Mouse (Mus musculus): ENCODE data around the gene Olfr6. TPM values are rescaled to one million over a fixed set of nuclear protein-coding genes. Genes with fewer than 3 reads are reported as not detected.
"Not testable (repeated sequence)": the region's sequence is repeated elsewhere in the genome, so short reads cannot be mapped to it uniquely, and the experiment has no call there.

Olfr6 gene
- not detected in 2 replicates for polyA plus RNA-seq (2012; ENCODE audit: insufficient read depth, insufficient read length, missing spikeins)

DNA sequence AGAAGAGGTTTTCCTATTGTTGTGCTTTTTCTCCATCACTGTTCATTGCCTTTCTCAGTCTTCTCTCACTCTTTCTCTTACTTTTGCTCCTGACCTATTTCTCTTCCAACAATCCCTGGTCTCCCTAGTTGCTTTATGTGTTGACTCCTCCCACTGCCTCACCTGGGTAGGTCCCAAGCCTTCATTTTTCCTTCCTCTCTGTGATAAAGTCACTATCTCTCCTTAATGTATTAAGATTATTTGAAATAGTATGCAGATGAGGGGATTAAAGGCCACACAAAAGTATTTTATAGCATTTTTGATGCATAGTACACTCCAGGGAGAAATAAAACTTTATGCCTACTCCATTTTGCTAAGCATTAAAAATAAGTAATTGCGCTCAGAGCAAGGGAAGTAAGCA is at the start of gene Olfr6:
TSS of gene Olfr6 (minus strand) at position 101 of the 400 bp plus-strand sequence.
- Histone ChIP-seq H3K4me3 (ENCODE audit: insufficient read depth, low read depth, low read length) (no peak within 1 kb of the TSS), H3K4me1 (ENCODE audit: control insufficient read depth, insufficient read depth, insufficient read length, low read length) (no peaks in the 10 kb centered on the region), H3K27ac (replicated peaks; ENCODE audit: low read depth, low read length) (no peak within 1 kb of the TSS)

- H3K4me1 ChIP-seq (ENCODE audit: control insufficient read depth, insufficient read depth, insufficient read length, low read length): no peaks in the 10 kb centered on the region
- no peak within 1 kb of the TSS for H3K27ac ChIP-seq (replicated peaks; ENCODE audit: low read depth, low read length)
- H3K4me3 ChIP-seq (ENCODE audit: insufficient read depth, low read depth, low read length): no peak within 1 kb of the TSS
These were observed 42.2 kb upstream of the Olfr6 start, which contains the start of gene Olfr2 for GRCm38 (mm10) chr7:107005972-107006371. TSS of gene Olfr2 (minus strand) at chr7:107006072.

GRCm38 (mm10) chr7:107004169-107004568 is 40.4 kb upstream of the Olfr6 start:
- no peak overlapping the region for H3K4me3 ChIP-seq (ENCODE audit: insufficient read depth, low read depth, low read length)
- no peaks in the 10 kb centered on the region for H3K4me1 ChIP-seq (ENCODE audit: control insufficient read depth, insufficient read depth, insufficient read length, low read length)
- no peak overlapping the region for H3K27ac ChIP-seq (replicated peaks; ENCODE audit: low read depth, low read length)

DNA sequence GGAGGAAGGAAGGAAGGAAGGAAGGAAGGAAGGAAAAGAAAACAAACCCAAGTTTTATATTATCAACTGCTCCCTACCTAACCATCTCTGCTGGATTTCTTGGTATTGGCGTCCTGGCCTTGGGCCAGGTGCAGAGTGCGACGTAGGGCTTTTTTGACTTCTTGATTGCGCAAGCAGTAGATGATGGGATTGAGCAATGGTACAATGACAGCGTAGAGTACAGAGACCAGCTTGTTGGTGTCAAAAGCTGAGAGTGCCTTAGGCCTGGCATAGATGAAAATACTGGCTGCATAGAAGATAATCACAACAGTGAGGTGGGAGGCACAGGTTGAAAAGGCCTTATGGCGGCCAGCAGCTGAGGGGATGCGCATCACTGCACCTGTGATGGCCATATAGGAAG is 37.1 kb upstream of the Olfr6 start:
- no peaks in the 10 kb centered on the region for H3K4me1 ChIP-seq (ENCODE audit: control insufficient read depth, insufficient read depth, insufficient read length, low read length)

GRCm38 (mm10) chr7:106985236-106985635 is 21.5 kb upstream of the Olfr6 start:
- Histone ChIP-seq H3K4me3 (ENCODE audit: insufficient read depth, low read depth, low read length) (no peak overlapping the region), H3K27ac (replicated peaks; ENCODE audit: low read depth, low read length) (no peak overlapping the region), H3K4me1 (ENCODE audit: control insufficient read depth, insufficient read depth, insufficient read length, low read length) (no peaks in the 10 kb centered on the region)

More for the DNA sequence above, 37.1 kb upstream of the Olfr6 start:
- Histone ChIP-seq H3K27ac (replicated peaks; ENCODE audit: low read depth, low read length) (no peak overlapping the region), H3K4me3 (ENCODE audit: insufficient read depth, low read depth, low read length) (no peak overlapping the region)

- Histone ChIP-seq H3K27ac (replicated peaks; ENCODE audit: low read depth, low read length) (no peak within 1 kb of the TSS), H3K4me3 (ENCODE audit: insufficient read depth, low read depth, low read length) (no peak within 1 kb of the TSS), H3K4me1 (ENCODE audit: control insufficient read depth, insufficient read depth, insufficient read length, low read length) (no peaks in the 10 kb centered on the region)
These were observed 11.6 kb upstream of the Olfr6 start, which contains the start of gene Olfr711 for GRCm38 (mm10) chr7:106975353-106975752. TSS of gene Olfr711 (minus strand) at chr7:106975453.

DNA sequence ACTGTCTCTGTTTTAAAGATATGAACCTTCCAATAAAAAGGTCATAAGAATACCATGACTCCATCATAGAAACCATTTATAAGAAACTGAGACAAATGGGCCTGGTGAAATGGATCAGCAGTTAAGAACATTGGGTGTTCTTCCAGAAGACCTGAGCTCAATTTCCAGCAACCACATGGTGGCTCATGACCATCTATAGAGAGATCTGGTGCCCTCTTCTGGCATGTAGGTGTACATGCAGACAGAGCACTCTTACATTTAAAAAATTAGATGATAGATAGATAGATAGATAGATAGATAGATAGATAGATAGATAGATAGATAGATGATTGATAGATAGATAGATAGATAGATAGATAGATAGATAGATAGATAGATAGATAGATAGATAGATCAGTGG is 3.8 kb upstream of the Olfr6 start:
- H3K4me3 ChIP-seq (ENCODE audit: insufficient read depth, low read depth, low read length); H3K4me1 ChIP-seq (ENCODE audit: control insufficient read depth, insufficient read depth, insufficient read length, low read length); H3K27ac ChIP-seq (replicated peaks; ENCODE audit: low read depth, low read length): not testable (repeated sequence)

GRCm38 (mm10) chr7:106948212-106948611 is 15.5 kb downstream of the Olfr6 start, which contains the start of gene Olfr710:
TSS of gene Olfr710 (minus strand) at chr7:106948312.
- Histone ChIP-seq H3K27ac (replicated peaks; ENCODE audit: low read depth, low read length) (no peak within 1 kb of the TSS), H3K4me1 (ENCODE audit: control insufficient read depth, insufficient read depth, insufficient read length, low read length) (no peaks in the 10 kb centered on the region), H3K4me3 (ENCODE audit: insufficient read depth, low read depth, low read length) (no peak within 1 kb of the TSS)

GRCm38 (mm10) chr7:106932119-106932518 is 31.6 kb downstream of the Olfr6 start, which contains the start of gene Olfr709-ps1:
TSS of gene Olfr709-ps1 (minus strand) at chr7:106932219.
- Histone ChIP-seq H3K27ac (replicated peaks; ENCODE audit: low read depth, low read length) (no peak within 1 kb of the TSS), H3K4me1 (ENCODE audit: control insufficient read depth, insufficient read depth, insufficient read length, low read length) (no peaks in the 10 kb centered on the region), H3K4me3 (ENCODE audit: insufficient read depth, low read depth, low read length) (no peak within 1 kb of the TSS)

DNA sequence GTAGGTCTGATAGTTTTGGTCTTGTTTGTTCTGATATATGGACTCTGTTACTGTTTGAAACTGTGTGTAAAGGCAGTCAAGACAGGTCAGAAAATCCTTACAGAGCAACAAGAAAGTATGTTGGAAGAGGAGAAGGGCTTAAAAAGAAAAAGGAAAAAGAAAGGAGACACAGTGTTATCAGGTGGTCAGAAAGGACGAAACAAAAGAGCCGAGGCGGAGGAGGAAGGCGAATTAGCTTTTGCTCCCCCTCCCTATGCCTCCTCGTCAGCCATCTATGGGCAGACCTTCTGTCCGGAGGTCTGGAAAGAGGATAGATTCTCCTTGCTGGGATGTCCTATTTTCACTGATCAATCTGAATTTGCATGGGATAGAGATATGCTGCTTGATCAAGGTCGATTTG is 42.8 kb downstream of the Olfr6 start:
- not testable (repeated sequence) for H3K4me1 ChIP-seq (ENCODE audit: control insufficient read depth, insufficient read depth, insufficient read length, low read length); H3K27ac ChIP-seq (replicated peaks; ENCODE audit: low read depth, low read length); H3K4me3 ChIP-seq (ENCODE audit: insufficient read depth, low read depth, low read length)

GRCm38 (mm10) chr7:106907676-106908075 is 56.1 kb downstream of the Olfr6 start, which contains the start of gene Olfr1532-ps1:
TSS of gene Olfr1532-ps1 (plus strand) at chr7:106908001.
- no peak within 1 kb of the TSS for H3K27ac ChIP-seq (replicated peaks; ENCODE audit: low read depth, low read length)
- no peak within 1 kb of the TSS for H3K4me3 ChIP-seq (ENCODE audit: insufficient read depth, low read depth, low read length)
- H3K4me1 ChIP-seq (ENCODE audit: control insufficient read depth, insufficient read depth, insufficient read length, low read length): no peaks in the 10 kb centered on the region

Other genes with a start within 250 kb of the Olfr6 start
- not detected in 2 replicates for gene Olfr695, start 247.5 kb downstream of the Olfr6 start, polyA plus RNA-seq (2012; ENCODE audit: insufficient read depth, insufficient read length, missing spikeins)
- not detected in 2 replicates for gene Olfr697, start 221.5 kb downstream of the Olfr6 start, polyA plus RNA-seq (2012; ENCODE audit: insufficient read depth, insufficient read length, missing spikeins)
- not detected in 2 replicates for gene Olfr698, start 208.5 kb downstream of the Olfr6 start, polyA plus RNA-seq (2012; ENCODE audit: insufficient read depth, insufficient read length, missing spikeins)
- gene Olfr699, start 170.7 kb downstream of the Olfr6 start, polyA plus RNA-seq (2012; ENCODE audit: insufficient read depth, insufficient read length, missing spikeins): not detected in 2 replicates
- gene Olfr700, start 155.1 kb downstream of the Olfr6 start, polyA plus RNA-seq (2012; ENCODE audit: insufficient read depth, insufficient read length, missing spikeins): not detected in 2 replicates
- gene Olfr701, start 149.8 kb downstream of the Olfr6 start, polyA plus RNA-seq (2012; ENCODE audit: insufficient read depth, insufficient read length, missing spikeins): not detected in 2 replicates
- not detected in 2 replicates for gene Olfr702, start 130.0 kb downstream of the Olfr6 start, polyA plus RNA-seq (2012; ENCODE audit: insufficient read depth, insufficient read length, missing spikeins)
- not detected in 2 replicates for gene Olfr703, start 120.6 kb downstream of the Olfr6 start, polyA plus RNA-seq (2012; ENCODE audit: insufficient read depth, insufficient read length, missing spikeins)
- not detected in 2 replicates for gene Olfr704, start 100.8 kb downstream of the Olfr6 start, polyA plus RNA-seq (2012; ENCODE audit: insufficient read depth, insufficient read length, missing spikeins)
- not detected in 2 replicates for gene Olfr705, start 87.0 kb downstream of the Olfr6 start, polyA plus RNA-seq (2012; ENCODE audit: insufficient read depth, insufficient read length, missing spikeins)
- gene Olfr706, start 75.8 kb downstream of the Olfr6 start, polyA plus RNA-seq (2012; ENCODE audit: insufficient read depth, insufficient read length, missing spikeins): not detected in 2 replicates
- not detected in 2 replicates for gene Olfr707, start 62.7 kb downstream of the Olfr6 start, polyA plus RNA-seq (2012; ENCODE audit: insufficient read depth, insufficient read length, missing spikeins)
- not detected in 2 replicates for gene Olfr1532-ps1, start 55.9 kb downstream of the Olfr6 start, polyA plus RNA-seq (2012; ENCODE audit: insufficient read depth, insufficient read length, missing spikeins)
- gene Olfr709-ps1, start 31.7 kb downstream of the Olfr6 start, polyA plus RNA-seq (2012; ENCODE audit: insufficient read depth, insufficient read length, missing spikeins): not detected in 2 replicates
- gene Olfr710, start 15.6 kb downstream of the Olfr6 start, polyA plus RNA-seq (2012; ENCODE audit: insufficient read depth, insufficient read length, missing spikeins): not detected in 2 replicates
- not detected in 2 replicates for gene Olfr711, start 11.5 kb upstream of the Olfr6 start, polyA plus RNA-seq (2012; ENCODE audit: insufficient read depth, insufficient read length, missing spikeins)
- not detected in 2 replicates for gene Olfr2, start 42.1 kb upstream of the Olfr6 start, polyA plus RNA-seq (2012; ENCODE audit: insufficient read depth, insufficient read length, missing spikeins)
- gene Olfr713, start 67.2 kb upstream of the Olfr6 start, polyA plus RNA-seq (2012; ENCODE audit: insufficient read depth, insufficient read length, missing spikeins): not detected in 2 replicates
- not detected in 2 replicates for gene Olfr714, start 107.0 kb upstream of the Olfr6 start, polyA plus RNA-seq (2012; ENCODE audit: insufficient read depth, insufficient read length, missing spikeins)
- not detected in 2 replicates for gene Olfr17, start 129.3 kb upstream of the Olfr6 start, polyA plus RNA-seq (2012; ENCODE audit: insufficient read depth, insufficient read length, missing spikeins)
- gene Olfr715b, start 146.4 kb upstream of the Olfr6 start, polyA plus RNA-seq (2012; ENCODE audit: insufficient read depth, insufficient read length, missing spikeins): not detected in 2 replicates
- not detected in 2 replicates for gene Olfr715, start 167.1 kb upstream of the Olfr6 start, polyA plus RNA-seq (2012; ENCODE audit: insufficient read depth, insufficient read length, missing spikeins)
- gene Olfr716, start 174.4 kb upstream of the Olfr6 start, polyA plus RNA-seq (2012; ENCODE audit: insufficient read depth, insufficient read length, missing spikeins): not detected in 2 replicates
- not detected in 2 replicates for gene Nlrp14, start 203.1 kb upstream of the Olfr6 start, polyA plus RNA-seq (2012; ENCODE audit: insufficient read depth, insufficient read length, missing spikeins)
- not detected in 2 replicates for gene Rbmxl2, start 245.5 kb upstream of the Olfr6 start, polyA plus RNA-seq (2012; ENCODE audit: insufficient read depth, insufficient read length, missing spikeins)